Mouse (Mus musculus) monocyte, adult 2 months (primary cell): ENCODE results near the gene Gm10203.
"Not testable (repeated sequence)": the region's sequence is repeated elsewhere in the genome, so short reads cannot be mapped to it uniquely, and the experiment has no call there.

Source experiments
- DNase-seq, 2 experiments: peaks; one replicate each; pipeline ENCODE4 v3.0.0; 2022; ENCODE audit warnings: low spot score in 2 of 2, low read depth in 1 of 2

Gene Gm10203

DNA sequence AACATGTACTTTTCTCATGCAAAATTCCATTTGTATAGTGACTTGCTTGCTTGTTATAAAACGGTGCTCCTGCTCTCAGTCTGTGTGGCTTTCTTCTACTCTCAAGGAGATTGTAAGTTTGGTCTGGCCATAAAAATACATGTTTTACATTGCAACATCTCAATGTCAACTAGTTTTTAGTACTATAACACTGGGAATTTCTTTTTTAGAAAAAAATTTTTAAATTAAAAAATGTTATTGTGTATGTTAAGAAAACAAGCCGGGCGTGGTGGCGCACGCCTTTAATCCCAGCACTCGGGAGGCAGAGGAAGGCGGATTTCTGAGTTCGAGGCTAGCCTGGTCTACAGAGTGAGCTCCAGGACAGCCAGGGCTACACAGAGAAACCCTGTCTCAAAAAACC lies at the start of gene Gm10203:
Gene Gm10203 (plus strand): TSS at position 301 of the 400 bp plus-strand sequence.
- DNase-seq, result not testable (repeated sequence)

DNA sequence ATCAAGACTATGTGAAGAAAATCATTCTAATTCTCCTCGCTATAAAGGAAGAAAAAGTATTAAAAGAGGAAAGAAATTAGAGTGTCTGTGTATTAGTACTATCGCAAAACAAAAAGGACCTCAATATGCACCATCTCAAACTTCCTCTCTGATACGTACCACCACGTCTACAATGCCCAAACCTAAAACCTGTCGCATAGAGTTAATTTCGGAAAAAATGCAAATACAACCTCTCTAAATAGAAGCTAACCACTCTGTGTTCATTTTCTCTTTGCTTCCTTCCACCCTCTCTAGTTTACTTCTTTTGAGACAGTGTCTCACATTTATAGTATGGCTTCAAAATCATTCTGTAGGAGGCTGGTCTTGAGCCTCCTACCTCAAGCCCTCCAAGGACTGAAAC lies 37.6 kb upstream of the Gm10203 start:
- no peak for DNase-seq

GRCm38 (mm10) chr6:149093465-149093864 lies 36.5 kb upstream of the Gm10203 start:
- no peak for DNase-seq

GRCm38 (mm10) chr6:149094555-149094954 lies 35.4 kb upstream of the Gm10203 start:
- DNase-seq, result no peak

GRCm38 (mm10) chr6:149095389-149095788 lies 34.6 kb upstream of the Gm10203 start:
- no peak for DNase-seq

GRCm38 (mm10) chr6:149096233-149096632 lies 33.7 kb upstream of the Gm10203 start:
- DNase-seq, result no peak

GRCm38 (mm10) chr6:149097276-149097675 lies 32.7 kb upstream of the Gm10203 start:
- no peak for DNase-seq

- DNase-seq, result no peak
Measured at GRCm38 (mm10) chr6:149098993-149099392, 31.0 kb upstream of the Gm10203 start.

GRCm38 (mm10) chr6:149100174-149101075 lies 29.5 kb upstream of the Gm10203 start:
- peak in 1 of 2 experiments; percentile 3 for DNase-seq

DNA sequence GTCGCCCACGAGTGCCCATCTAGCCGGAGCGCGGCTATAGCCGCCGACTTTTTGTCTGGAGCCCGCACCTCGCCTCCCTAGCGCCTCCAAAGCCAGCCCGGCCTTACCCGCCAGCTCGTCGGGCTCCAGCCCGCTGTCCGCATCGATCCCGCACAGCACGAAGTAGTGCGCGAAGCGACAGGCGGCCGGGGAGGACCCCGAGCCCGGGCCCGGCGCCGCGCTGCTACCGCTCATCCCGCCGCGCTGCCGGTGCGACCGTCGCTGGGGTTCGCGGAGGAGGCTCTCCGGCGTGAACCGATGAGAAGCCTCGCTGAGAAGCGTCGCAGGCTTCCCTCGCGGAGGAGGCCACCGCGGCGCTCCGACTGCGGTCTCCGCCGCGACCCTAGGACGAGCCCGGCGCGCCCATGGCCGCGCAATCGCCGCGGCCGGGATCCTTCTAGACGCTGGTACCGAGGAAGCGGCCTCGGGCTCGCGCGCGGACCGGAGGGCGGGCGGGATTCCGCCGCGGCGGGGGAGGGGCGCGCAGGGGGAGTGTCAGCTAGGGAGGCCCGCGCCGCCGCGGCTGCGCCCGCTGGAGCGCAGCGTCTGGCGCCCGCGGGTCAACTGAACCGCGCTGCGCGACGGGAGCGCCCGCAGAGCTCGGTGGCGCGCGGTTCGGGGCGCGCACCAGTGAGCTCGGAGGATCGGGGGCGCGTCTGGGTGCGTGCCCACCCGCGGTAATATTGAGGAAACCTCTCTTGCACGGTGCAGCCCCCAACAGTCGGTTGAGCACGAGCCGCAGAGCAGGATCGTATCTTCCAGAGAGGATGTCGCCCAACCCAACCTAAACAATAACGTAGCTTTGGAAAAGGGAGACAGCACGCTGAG lies 28.7 kb upstream of the Gm10203 start, which contains the start of gene Dennd5b:
Gene Dennd5b (minus strand): TSS at position 605 of the 867 bp plus-strand sequence.
- no peak for DNase-seq

DNA sequence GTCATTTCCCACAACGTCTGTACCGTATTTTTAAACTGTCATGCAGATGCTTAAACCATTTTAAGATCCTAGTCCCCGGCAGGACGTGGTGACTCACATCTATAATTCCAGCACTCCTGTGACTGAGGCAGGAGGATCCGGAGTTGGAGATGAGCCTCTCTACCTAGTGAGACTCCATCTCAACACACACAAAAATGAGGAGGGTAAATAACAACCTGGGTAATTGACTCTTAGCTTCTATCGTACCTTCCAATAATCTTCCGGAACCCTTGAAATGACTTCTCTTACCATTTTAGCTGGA lies 28.1 kb upstream of the Gm10203 start:
- no peak for DNase-seq

DNA sequence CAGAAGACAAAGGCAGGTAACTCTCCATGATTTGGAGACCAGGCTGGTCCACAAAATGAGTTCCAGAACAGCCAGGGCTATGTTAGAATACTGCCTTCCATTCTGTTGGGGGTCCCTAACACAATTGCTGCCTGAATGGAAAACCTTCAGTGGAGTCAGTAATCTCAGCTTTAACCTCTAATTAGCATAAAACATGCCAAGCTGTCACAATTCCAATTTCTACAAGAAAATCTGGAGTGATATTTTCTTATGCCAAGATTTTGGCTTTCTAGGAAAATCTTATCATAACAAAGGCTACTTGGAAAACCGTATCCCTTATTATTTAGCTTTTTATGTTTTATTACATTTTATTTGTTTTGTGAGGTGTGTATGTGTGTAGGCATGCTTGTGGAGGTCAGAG lies 26.5 kb upstream of the Gm10203 start:
- no peak for DNase-seq

- no peak for DNase-seq
Measured at GRCm38 (mm10) chr6:149107615-149108014, 22.4 kb upstream of the Gm10203 start.

DNA sequence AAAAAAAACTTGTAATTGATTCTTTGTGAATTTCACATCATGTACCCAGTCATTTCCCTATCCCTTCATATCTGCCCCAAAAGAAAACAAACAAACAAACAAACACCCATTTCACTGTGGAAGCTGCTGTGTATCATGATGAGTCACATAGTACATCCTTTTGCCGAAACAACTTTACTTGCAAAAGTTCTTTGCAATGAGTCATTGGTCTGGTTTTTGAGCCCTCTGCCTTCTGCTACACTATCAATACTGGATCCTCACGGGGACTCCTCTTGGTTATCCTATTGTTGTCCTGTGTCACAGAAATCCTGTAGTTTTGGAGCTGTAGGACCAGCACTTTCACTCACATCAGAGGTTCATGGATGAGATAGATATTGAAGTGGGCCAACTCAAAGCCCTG lies 21.1 kb upstream of the Gm10203 start:
- DNase-seq, result no peak

DNA sequence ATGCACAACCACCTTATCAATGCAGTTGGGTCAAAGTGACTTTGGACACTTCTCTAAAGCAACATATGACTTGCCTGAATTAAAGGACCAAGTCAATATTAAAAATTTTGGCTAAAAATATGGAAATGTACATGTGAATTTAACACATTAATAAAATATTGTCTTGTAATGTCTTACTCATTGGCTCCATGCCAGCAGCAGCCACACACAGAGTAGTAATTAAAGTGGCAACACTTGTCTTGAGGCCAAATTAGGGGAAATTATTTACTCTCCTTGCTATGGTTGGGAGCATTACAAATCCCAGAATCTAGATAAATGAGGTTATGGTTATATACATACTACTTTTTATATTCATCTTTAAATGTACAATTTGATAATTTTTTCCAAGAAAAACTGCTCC lies 13.0 kb upstream of the Gm10203 start:
- no peak for DNase-seq

DNA sequence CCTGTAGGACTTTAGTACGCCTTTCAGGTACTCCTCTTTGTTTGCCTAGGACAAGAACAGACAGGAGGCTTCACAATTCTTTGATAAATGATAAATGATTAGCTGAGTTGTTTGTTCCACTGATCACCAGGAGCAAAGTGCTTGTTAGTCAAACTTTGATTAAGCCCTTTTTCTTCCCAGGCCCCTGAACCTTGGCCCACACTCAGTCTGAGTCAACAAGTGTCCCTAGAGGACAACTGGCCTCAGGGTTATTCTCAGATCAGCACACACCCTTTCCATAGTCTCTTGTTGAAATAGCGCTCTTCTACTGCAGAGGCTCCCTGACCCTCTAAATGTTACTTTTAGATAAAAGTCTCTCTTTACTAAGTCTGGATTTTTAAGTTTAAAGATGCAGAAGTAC lies 11.0 kb upstream of the Gm10203 start:
- DNase-seq, result no peak

DNA sequence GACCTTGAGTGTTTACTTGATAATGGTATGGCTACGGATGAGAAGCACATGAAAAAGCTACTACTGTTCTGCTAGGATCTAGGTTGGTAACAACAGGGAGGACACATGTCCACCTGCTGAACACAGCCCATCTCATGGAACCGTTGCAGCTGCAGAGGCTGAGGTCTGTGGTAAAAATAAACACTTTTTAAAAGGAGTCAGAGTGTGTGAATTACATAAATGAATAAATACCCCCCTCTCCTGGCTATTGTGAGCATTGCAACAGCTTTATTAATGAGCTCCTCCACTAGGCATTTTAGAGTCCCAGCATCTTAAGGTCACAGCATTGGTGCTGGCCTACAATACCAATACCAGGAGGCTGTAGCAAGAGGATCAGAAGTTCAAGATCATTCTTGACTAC lies 10.1 kb upstream of the Gm10203 start:
- no peak for DNase-seq

DNA sequence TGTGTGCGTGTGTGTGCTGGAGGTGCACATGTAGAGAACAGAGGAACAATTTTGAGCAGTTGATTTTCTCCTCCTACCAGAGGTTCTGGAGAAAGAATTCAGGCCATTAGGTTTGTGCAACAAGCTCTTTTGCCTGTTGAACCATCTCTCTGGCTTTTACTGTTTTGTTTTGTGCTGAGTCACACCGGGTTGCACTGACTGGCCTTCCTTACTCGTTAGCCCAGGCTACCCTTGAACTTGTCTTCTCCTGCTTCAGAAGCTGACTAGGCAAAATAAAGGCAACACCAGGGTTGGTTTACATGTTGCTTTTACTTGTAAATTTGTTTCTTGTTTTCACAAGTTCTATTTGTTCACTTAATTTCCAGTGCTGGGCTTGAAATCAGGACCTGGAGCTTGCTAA lies 6.9 kb upstream of the Gm10203 start:
- no peak for DNase-seq

GRCm38 (mm10) chr6:149126675-149127074 lies 3.3 kb upstream of the Gm10203 start:
- DNase-seq, result peak in 1 of 2 experiments; percentile 35

DNA sequence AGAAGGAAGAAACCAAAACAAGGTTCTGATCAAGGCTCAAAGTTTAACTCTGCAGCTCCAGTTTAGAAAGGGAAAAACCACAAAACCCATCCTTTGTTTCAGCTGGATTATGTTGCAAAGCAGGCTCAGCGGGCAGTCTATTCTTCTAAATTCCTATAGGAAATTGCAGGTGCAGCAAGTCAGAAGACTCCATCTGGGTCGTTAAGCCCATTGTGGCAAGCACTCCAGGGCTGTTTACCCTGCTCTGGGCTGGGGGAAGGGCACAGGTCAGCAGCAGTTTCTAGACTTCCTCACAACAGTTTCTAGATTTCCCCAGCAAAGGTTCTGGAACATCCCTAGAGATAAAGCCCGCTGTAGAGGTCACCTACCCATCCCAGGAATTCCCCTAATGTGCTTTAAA lies 1.1 kb downstream of the Gm10203 start:
- no peak for DNase-seq

GRCm38 (mm10) chr6:149132311-149133077 lies 2.5 kb downstream of the Gm10203 start:
- no peak for DNase-seq
